Mouse (Mus musculus) liver, embryonic 14.5 days (tissue): ENCODE results near the gene Poc1a. TPM values are rescaled to one million over a fixed set of nuclear protein-coding genes. Genes with fewer than 3 reads are reported as not detected.

Experiments
- ATAC-seq: fragments of 200-750 bp; cut with Nextera tagmentation; 2 replicates; pipeline ENCODE4 v1.8.0; 2017; ENCODE audit warnings: moderate number of reproducible peaks, mild to moderate bottlenecking, moderate library complexity; ENCODE audit not compliant: insufficient read depth
- DNase-seq, 3 experiments: peaks; one replicate each; pipeline ENCODE4 v3.0.0-alpha.2; 2012 to 2013; ENCODE audit warnings: low read depth in 3 of 3, low spot score in 3 of 3
- H3K27ac ChIP-seq: fragments of 300-500 bp; sonication (generic); 2 replicates; pipeline ENCODE4 v1.5.1; 2014; ENCODE audit warnings: moderate library complexity, mild to moderate bottlenecking, control low read depth, inconsistent platforms
- H3K27me3 ChIP-seq: fragments of 300-500 bp; sonication (generic); 2 replicates; pipeline ENCODE4 v1.6.1; 2014; ENCODE audit warnings: mild to moderate bottlenecking, low read length, moderate library complexity; ENCODE audit not compliant: control insufficient read depth, insufficient read depth
- H3K36me3 ChIP-seq: fragments of 300-500 bp; sonication (generic); replicated peaks from 2 replicates; pipeline ENCODE4 v1.6.1; 2014; ENCODE audit warnings: low read depth; ENCODE audit not compliant: control insufficient read depth, insufficient read depth
- H3K4me1 ChIP-seq, 2 experiments: fragments of 200-500 bp in 1 of 2; fragments of 300-500 bp in 1 of 2; sonication (generic) in 1 of 2; replicated peaks; 2 replicates each; pipeline ENCODE4 v1.6.1; 2012 to 2014; ENCODE audit warnings: antibody characterized with exemption in 1 of 2, inconsistent platforms in 1 of 2, low read length in 1 of 2; ENCODE audit not compliant: control insufficient read depth in 2 of 2, insufficient read depth in 2 of 2
- H3K4me2 ChIP-seq: fragments of 300-500 bp; sonication (generic); 2 replicates; pipeline ENCODE4 v1.6.1; 2014; ENCODE audit warnings: low read depth, mild to moderate bottlenecking, control low read depth, moderate library complexity
- H3K4me3 ChIP-seq, 2 experiments: fragments of 200-500 bp in 1 of 2; fragments of 300-500 bp in 1 of 2; sonication (generic) in 1 of 2; 2 replicates each; pipeline ENCODE4 v1.5.1; 2012 to 2014; ENCODE audit warnings: low read depth in 2 of 2, low read length in 2 of 2, mild to moderate bottlenecking in 2 of 2, control low read depth in 1 of 2, inconsistent platforms in 1 of 2, moderate library complexity in 1 of 2; ENCODE audit not compliant: insufficient read depth in 1 of 2
- H3K9ac ChIP-seq: fragments of 300-500 bp; sonication (generic); replicated peaks from 2 replicates; pipeline ENCODE4 v1.6.1; 2014; ENCODE audit warnings: mild to moderate bottlenecking, control low read depth, moderate library complexity
- H3K9me3 ChIP-seq: fragments of 300-500 bp; sonication (generic); 2 replicates; pipeline ENCODE4 v1.6.1; 2016; ENCODE audit warnings: low read length, mixed read lengths; ENCODE audit not compliant: control insufficient read depth
- CTCF ChIP-seq: IDR thresholded peaks from 2 replicates; pipeline ENCODE4 v1.5.1; 2016; ENCODE audit warnings: antibody characterized with exemption, low read depth, control low read depth
- EP300 ChIP-seq: IDR thresholded peaks from 2 replicates; pipeline ENCODE4 v1.6.1; 2016; ENCODE audit warnings: antibody characterized with exemption, low read depth
- WGBS: fragments of 180-500 bp; shearing (Covaris S2); extraction: QIAGEN DNeasy Blood & Tissue Kit; methylation state at CpG from one replicate; pipeline ENCODE4 v1.1.7; 2014; ENCODE audit not compliant: insufficient replicate concordance; 5-methylcytosine and 5-hydroxymethylcytosine counted together
- polyA plus RNA-seq, 2 experiments: library from polyadenylated mRNA; depleted of rRNA in 1 of 2; stranded (reverse) in 1 of 2; unstranded in 1 of 2; fragments of >200 nt; fragmentation: Nextera tagmentation in 1 of 2; extraction: Ambion mirVana in 1 of 2; gene quantifications; 2 replicates each; pipeline versions ENCODE4 v1.2.1 to v1.2.3; 2012 to 2014

The Poc1a gene
- polyA plus RNA-seq, 2 experiments = 17.8 to 21.4 TPM

- no peak for TF ChIP-seq EP300
- Histone ChIP-seq H3K9ac (no peak overlapping the region; the same call in 1 of the 2 replicates), H3K27ac (no peak overlapping the region), H3K4me1 (peaks cover 0 to 5% of the 10 kb centered on the region in 2 experiments; a peak in 2 of 4 replicates), H3K4me3 (no peak overlapping the region), H3K9me3 (no peaks in the 10 kb centered on the region), H3K27me3 (no peaks in the 10 kb centered on the region), H3K4me2 (no peak overlapping the region), H3K36me3 (no peaks in the 10 kb centered on the region; the same call in 1 of the 2 replicates)
- no peak for DNase-seq
- WGBS = 73% methylated on average over 5 of the region's 5 CpGs
- ATAC-seq = no peak
Measured at GRCm38 (mm10) chr9:106308983-106309382, 28.1 kb downstream of the Poc1a start.

- no peaks in the 10 kb centered on the region; the same call in 1 of the 2 replicates for H3K36me3 ChIP-seq
- ATAC-seq (no peak), DNase-seq (no peak)
- H3K9ac ChIP-seq = no peak overlapping the region
- WGBS = 43% methylated on average over 3 of the region's 3 CpGs
- TF ChIP-seq EP300 (no peak), CTCF (no peak)
- peaks cover 0 to 3% of the 10 kb centered on the region in 2 experiments; a peak in 2 of 4 replicates for H3K4me1 ChIP-seq
- no peaks in the 10 kb centered on the region for H3K9me3 ChIP-seq
- no peak overlapping the region for H3K27ac ChIP-seq
- H3K4me2 ChIP-seq = no peak overlapping the region
- H3K4me3 ChIP-seq = no peak overlapping the region
- H3K27me3 ChIP-seq = no peaks in the 10 kb centered on the region
Measured at GRCm38 (mm10) chr9:106309859-106310258, 29.0 kb downstream of the Poc1a start.

- H3K4me1 ChIP-seq = no peaks in the 10 kb centered on the region
- TF ChIP-seq CTCF (no peak), EP300 (no peak)
- H3K9me3 ChIP-seq = no peaks in the 10 kb centered on the region
- H3K4me2 ChIP-seq = no peak overlapping the region
- DNase-seq (no peak), ATAC-seq (no peak)
- no peaks in the 10 kb centered on the region for H3K27me3 ChIP-seq
- 75% methylated on average over 10 of the region's 10 CpGs for WGBS
- no peak overlapping the region for H3K27ac ChIP-seq
- no peaks in the 10 kb centered on the region for H3K36me3 ChIP-seq
- no peak overlapping the region for H3K9ac ChIP-seq
- H3K4me3 ChIP-seq = no peak overlapping the region
Measured at GRCm38 (mm10) chr9:106311625-106312191, 30.8 kb downstream of the Poc1a start.

GRCm38 (mm10) chr9:106312950-106313360, 32.1 kb downstream of the Poc1a start:
- Histone ChIP-seq H3K4me1 (no peaks in the 10 kb centered on the region), H3K9me3 (no peaks in the 10 kb centered on the region), H3K27ac (no peak overlapping the region), H3K4me2 (no peak overlapping the region), H3K27me3 (no peaks in the 10 kb centered on the region), H3K9ac (no peak overlapping the region), H3K4me3 (no peak overlapping the region), H3K36me3 (no peaks in the 10 kb centered on the region)
- 72% methylated on average over 7 of the region's 7 CpGs for WGBS
- TF ChIP-seq EP300 (no peak), CTCF (no peak)
- DNase-seq = no peak
- no peak for ATAC-seq

- Histone ChIP-seq H3K9ac (no peak overlapping the region), H3K4me2 (no peak overlapping the region), H3K27me3 (no peaks in the 10 kb centered on the region), H3K4me3 (no peak overlapping the region), H3K9me3 (no peaks in the 10 kb centered on the region), H3K27ac (no peak overlapping the region), H3K36me3 (no peaks in the 10 kb centered on the region), H3K4me1 (peaks cover 0 to 6% of the 10 kb centered on the region in 2 experiments; a peak in 2 of 4 replicates)
- 77% methylated on average over 3 of the region's 3 CpGs for WGBS
- ATAC-seq (no peak), DNase-seq (no peak)
- TF ChIP-seq CTCF = no peak
- no peak for TF ChIP-seq EP300
Measured at GRCm38 (mm10) chr9:106314196-106314595, 33.3 kb downstream of the Poc1a start.
